ENCODE assay signal across 10 mouse cellular contexts in genomic region chr2:146044926-146045890, GRCm38 (mm10).
DNase-seq lines count a peak whose midpoint lies in the region; ATAC-seq and TF ChIP-seq lines count a peak whose summit lies in the region.
"Had no signal": no experiment of that assay in that cellular context is flagged by ENCODE, and none has a peak within 500 bp of the region (broad histone marks: within the 10 kb centered on the region; RNA-seq: fewer than 3 reads in every experiment).

No protein-coding gene starts in this region.

- ATAC-seq in forebrain, embryonic 16.5 days, result peak; percentile 92

- peaks cover 16% of the 10 kb centered on the region for H3K4me1 ChIP-seq in forebrain, embryonic 16.5 days (replicated peaks; ENCODE audit: control insufficient read depth, insufficient read depth, low read length)
- H3K4me1 ChIP-seq in olfactory bulb, adult 2 months (ENCODE audit: control insufficient read depth, insufficient read depth, low read length), result peaks cover 13% of the 10 kb centered on the region
- H3K4me1 ChIP-seq in lung, adult 2 months (ENCODE audit: control insufficient read depth, insufficient read depth, low read length), result no peaks in the 10 kb centered on the region

- no peak for TF ChIP-seq CTCF in olfactory bulb, adult 2 months (IDR thresholded peaks at IDR 0.05; ENCODE audit: insufficient read depth, low read depth, low read length)
- no peak for TF ChIP-seq CTCF in lung, adult 2 months (IDR thresholded peaks at IDR 0.05; ENCODE audit: insufficient read depth, low read length)

- H3K4me2 ChIP-seq in forebrain, embryonic 16.5 days (ENCODE audit: low read length), result peak overlapping the region; percentile 48

- intact Hi-C loops in heart, postnatal 25 days (cut with DNase I), result no loop called here

- H3K9ac ChIP-seq in forebrain, embryonic 16.5 days (replicated peaks; ENCODE audit: low read depth, low read length), result 0 out of 2 replicates have a peak overlapping the region, but pooled peaks have one; percentile 18

- H3K27me3 ChIP-seq in forebrain, embryonic 16.5 days (replicated peaks; ENCODE audit: control insufficient read depth, insufficient read depth, low read length), result no peaks in the 10 kb centered on the region
- H3K27me3 ChIP-seq: CH12.LX had no signal

- H3K9me3 ChIP-seq in forebrain, embryonic 16.5 days (ENCODE audit: control insufficient read depth, low read length), result no peaks in the 10 kb centered on the region

- peak; percentile 69 for DNase-seq in heart, adult 11 months
- no peak for DNase-seq in heart, postnatal 25 days (ENCODE audit: low spot score)
- DNase-seq in brain, adult 2 months (ENCODE audit: low read depth, low spot score), result peak; percentile 87
- peak; percentile 52 for DNase-seq in layer of hippocampus, adult 9-11 months
- no peak for DNase-seq in lung, adult 2 months
- no peak for DNase-seq in urinary bladder, postnatal 14 days (ENCODE audit: low spot score)

- no peak for TF ChIP-seq POLR2A in olfactory bulb, adult 2 months (IDR thresholded peaks at IDR 0.05; ENCODE audit: insufficient read depth, low read depth, low read length)
- TF ChIP-seq POLR2A in lung, adult 2 months (IDR thresholded peaks at IDR 0.05; ENCODE audit: borderline replicate concordance, extremely low read depth, low read depth, low read length), result no peak

- no peaks in the 10 kb centered on the region for H3K36me3 ChIP-seq in forebrain, embryonic 16.5 days (ENCODE audit: control insufficient read depth, insufficient read depth)

- whole genome bisulfite sequencing in forebrain, embryonic 16.5 days, result 25% methylated on average over 24 of the region's 24 CpGs
- WGBS in olfactory bulb, adult 2 months, result 17% methylated on average over 24 of the region's 24 CpGs
- WGBS in lung, adult 2 months, result 35% methylated on average over 24 of the region's 24 CpGs

- peak overlapping the region; percentile 10; the same call in 1 of the 2 replicates for H3K4me3 ChIP-seq in forebrain, embryonic 16.5 days (replicated peaks; ENCODE audit: low read length)
- peak overlapping the region; percentile 25 for H3K4me3 ChIP-seq in olfactory bulb, adult 2 months (ENCODE audit: insufficient read depth, low read depth, low read length)
- no peak overlapping the region for H3K4me3 ChIP-seq in lung, adult 2 months (replicated peaks; ENCODE audit: extremely low read depth, low read depth, low read length)

- peak overlapping the region; percentile 61 for H3K27ac ChIP-seq in forebrain, embryonic 16.5 days (ENCODE audit: low read length)
- peak overlapping the region; percentile 2; the same call in 1 of the 2 replicates for H3K27ac ChIP-seq in olfactory bulb, adult 2 months (ENCODE audit: insufficient read depth, low read depth, low read length)
- H3K27ac ChIP-seq: macrophage had no signal

Comparison
In these comparisons a context has a peak if more than half of its experiments do, and no peak if none do; other contexts are left out.
1. DNase-seq: peak in heart, adult 11 months (single experiment), brain, adult 2 months (single experiment) and layer of hippocampus, adult 9-11 months (single experiment); none in heart, postnatal 25 days (single experiment), lung, adult 2 months (single experiment) and urinary bladder, postnatal 14 days (single experiment).